In genomic region chr1:133237670-133238069, GRCm38 (mm10) we compare ENCODE assay signal across 8 mouse cellular contexts.
DNase-seq lines count a peak whose midpoint lies in the region; ATAC-seq lines count a peak whose summit lies in the region.

No protein-coding gene starts in this region.

- peaks cover 60% of the 10 kb centered on the region for H3K4me1 ChIP-seq in embryonic facial prominence, embryonic 15.5 days
- H3K4me1 ChIP-seq in liver, embryonic 13.5 days (replicated peaks): peaks cover 31% of the 10 kb centered on the region

- H3K9ac ChIP-seq in embryonic facial prominence, embryonic 15.5 days: no peak overlapping the region
- H3K9ac ChIP-seq in liver, embryonic 13.5 days: no peak overlapping the region

- DNase-seq in retina, embryonic 14.5 days (ENCODE audit: low spot score): peak; percentile 47
- DNase-seq in retina, postnatal 1 day: no peak
- peak; percentile 58 for DNase-seq in kidney, adult 18-20 months
- no peak for DNase-seq in liver, embryonic 13.5 days
- DNase-seq in spleen, adult 12 weeks (ENCODE audit: low spot score): peak; percentile 7
- DNase-seq in adrenal gland, postnatal 25 days: no peak

- ATAC-seq in embryonic facial prominence, embryonic 15.5 days (ENCODE audit: insufficient number of reproducible peaks, low FRiP score, low TSS enrichment, low read depth): 0 out of 2 replicates have a peak, but pooled peaks have one; percentile 51
- ATAC-seq in liver, embryonic 13.5 days (ENCODE audit: low read depth): no peak
- ATAC-seq in monocyte, adult 5-6 weeks (replicated peaks; ENCODE audit: insufficient number of reproducible peaks, low FRiP score, low TSS enrichment, poor library complexity, severe bottlenecking): no peak

- H3K27ac ChIP-seq in embryonic facial prominence, embryonic 15.5 days (replicated peaks): peak overlapping the region; percentile 72
- H3K27ac ChIP-seq in liver, embryonic 13.5 days: no peak overlapping the region

- no peaks in the 10 kb centered on the region for H3K36me3 ChIP-seq in embryonic facial prominence, embryonic 15.5 days
- H3K36me3 ChIP-seq in liver, embryonic 13.5 days: no peaks in the 10 kb centered on the region

- WGBS in embryonic facial prominence, embryonic 15.5 days: 18% methylated on average over 11 of the region's 11 CpGs
- 5% methylated on average over 11 of the region's 11 CpGs for WGBS in liver, embryonic 13.5 days (ENCODE audit: insufficient replicate concordance)

- H3K4me2 ChIP-seq in embryonic facial prominence, embryonic 15.5 days (replicated peaks): no peak overlapping the region; the same call in 1 of the 2 replicates
- 0 out of 2 replicates have a peak overlapping the region, but pooled peaks have one; percentile 17 for H3K4me2 ChIP-seq in liver, embryonic 13.5 days

- no peaks in the 10 kb centered on the region for H3K9me3 ChIP-seq in embryonic facial prominence, embryonic 15.5 days (replicated peaks)
- no peaks in the 10 kb centered on the region for H3K9me3 ChIP-seq in liver, embryonic 13.5 days (replicated peaks)

- H3K27me3 ChIP-seq in embryonic facial prominence, embryonic 15.5 days: no peaks in the 10 kb centered on the region
- H3K27me3 ChIP-seq in liver, embryonic 13.5 days: peaks cover 12% of the 10 kb centered on the region

- no peak overlapping the region for H3K4me3 ChIP-seq in embryonic facial prominence, embryonic 15.5 days (replicated peaks)
- no peak overlapping the region for H3K4me3 ChIP-seq in liver, embryonic 13.5 days (replicated peaks)

Comparison
In these comparisons a context has a peak if more than half of its experiments do, and no peak if none do; other contexts are left out.
1. DNase-seq: peak in retina, embryonic 14.5 days (single experiment), kidney, adult 18-20 months (single experiment) and spleen, adult 12 weeks (single experiment); none in retina, postnatal 1 day (single experiment), liver, embryonic 13.5 days (single experiment) and adrenal gland, postnatal 25 days (single experiment).